Mouse (Mus musculus): ENCODE measurements around the gene Ube2c.

The Ube2c gene

GRCm38 (mm10) chr2:164769258-164770037 lies at the start of gene Ube2c:
Ube2c (plus strand) TSS chr2:164769898.
- DNase-seq = peak; percentile 99

- no peak for DNase-seq
Measured at GRCm38 (mm10) chr2:164723276-164723675, 46.4 kb upstream of the Ube2c start.

GRCm38 (mm10) chr2:164725895-164726619 lies 43.6 kb upstream of the Ube2c start:
- DNase-seq = peak; percentile 88

- DNase-seq = no peak
Measured at GRCm38 (mm10) chr2:164731719-164732118, 38.0 kb upstream of the Ube2c start.

GRCm38 (mm10) chr2:164733259-164733658 lies 36.4 kb upstream of the Ube2c start:
- DNase-seq = no peak

- no peak for DNase-seq
Measured at GRCm38 (mm10) chr2:164734839-164735238, 34.9 kb upstream of the Ube2c start.

- no peak for DNase-seq
Measured at GRCm38 (mm10) chr2:164735446-164735845, 34.3 kb upstream of the Ube2c start.

GRCm38 (mm10) chr2:164737377-164738090 lies 32.2 kb upstream of the Ube2c start:
- DNase-seq = no peak

- no peak for DNase-seq
Measured at GRCm38 (mm10) chr2:164739876-164740275, 29.8 kb upstream of the Ube2c start.

GRCm38 (mm10) chr2:164744987-164745386 lies 24.7 kb upstream of the Ube2c start:
- DNase-seq = no peak

GRCm38 (mm10) chr2:164745843-164746479 lies 23.7 kb upstream of the Ube2c start, which contains the start of the genes Wfdc3 and Dnttip1:
Wfdc3 (minus strand) TSS chr2:164745931.
Dnttip1 (plus strand) TSS chr2:164745983.
- peak; percentile 97 for DNase-seq

GRCm38 (mm10) chr2:164746693-164747092 lies 23.0 kb upstream of the Ube2c start:
- no peak for DNase-seq

GRCm38 (mm10) chr2:164748191-164748590 lies 21.5 kb upstream of the Ube2c start:
- DNase-seq = no peak

GRCm38 (mm10) chr2:164748991-164749390 lies 20.7 kb upstream of the Ube2c start:
- DNase-seq = no peak

- no peak for DNase-seq
Measured at GRCm38 (mm10) chr2:164752454-164752853, 17.2 kb upstream of the Ube2c start.

GRCm38 (mm10) chr2:164754105-164754504 lies 15.6 kb upstream of the Ube2c start:
- DNase-seq = no peak

- no peak for DNase-seq
Measured at GRCm38 (mm10) chr2:164754800-164755199, 14.9 kb upstream of the Ube2c start.

GRCm38 (mm10) chr2:164757841-164758240 lies 11.9 kb upstream of the Ube2c start:
- no peak for DNase-seq

- no peak for DNase-seq
Measured at GRCm38 (mm10) chr2:164758692-164759091, 11.0 kb upstream of the Ube2c start.

- no peak for DNase-seq
Measured at GRCm38 (mm10) chr2:164760059-164760833, 9.5 kb upstream of the Ube2c start.

GRCm38 (mm10) chr2:164761502-164761901 lies 8.2 kb upstream of the Ube2c start:
- no peak for DNase-seq

- no peak for DNase-seq
Measured at GRCm38 (mm10) chr2:164761971-164762370, 7.7 kb upstream of the Ube2c start.
